Mouse (Mus musculus) naive thymus-derived CD4-positive, alpha-beta T cell, adult 2 months (primary cell): Measurements from ENCODE around the gene Hoxd13.

Experiments
- DNase-seq: peaks from one replicate; pipeline ENCODE4 v3.0.0-alpha.2; 2011; ENCODE audit warnings: low read depth

Hoxd13 gene

GRCm38 (mm10) chr2:74680561-74681398, 12.7 kb downstream of the Hoxd13 start:
- no peak for DNase-seq

- no peak for DNase-seq
Observed at GRCm38 (mm10) chr2:74681594-74682531, 13.8 kb downstream of the Hoxd13 start.

- no peak for DNase-seq
Observed at GRCm38 (mm10) chr2:74682796-74683195, 14.7 kb downstream of the Hoxd13 start.

DNA sequence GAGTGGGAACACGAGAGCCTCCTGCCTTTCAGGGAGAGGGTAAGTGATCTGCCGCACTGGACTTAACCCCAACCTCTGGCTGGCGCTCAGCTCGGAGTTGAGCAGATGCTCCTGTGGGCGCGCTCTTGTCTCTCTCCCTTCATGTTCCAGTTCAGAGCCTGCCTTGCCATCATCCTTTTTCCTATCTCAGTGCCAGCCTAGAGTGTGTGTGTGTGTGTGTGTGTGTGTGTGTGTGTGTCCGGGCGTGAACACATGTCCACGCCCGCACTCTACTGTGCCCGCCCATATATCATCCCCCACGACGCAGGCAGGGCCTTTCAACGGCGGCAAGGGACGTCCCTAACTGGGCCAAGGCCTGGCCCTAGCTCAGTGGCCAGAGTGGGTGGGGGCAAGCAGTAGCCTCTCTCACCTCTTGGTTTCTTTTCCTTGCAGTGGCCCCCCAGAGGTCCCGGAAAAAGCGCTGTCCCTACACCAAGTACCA, 15.4 kb downstream of the Hoxd13 start:
- DNase-seq = no peak

GRCm38 (mm10) chr2:74684106-74684505, 16.0 kb downstream of the Hoxd13 start:
- DNase-seq = no peak

DNA sequence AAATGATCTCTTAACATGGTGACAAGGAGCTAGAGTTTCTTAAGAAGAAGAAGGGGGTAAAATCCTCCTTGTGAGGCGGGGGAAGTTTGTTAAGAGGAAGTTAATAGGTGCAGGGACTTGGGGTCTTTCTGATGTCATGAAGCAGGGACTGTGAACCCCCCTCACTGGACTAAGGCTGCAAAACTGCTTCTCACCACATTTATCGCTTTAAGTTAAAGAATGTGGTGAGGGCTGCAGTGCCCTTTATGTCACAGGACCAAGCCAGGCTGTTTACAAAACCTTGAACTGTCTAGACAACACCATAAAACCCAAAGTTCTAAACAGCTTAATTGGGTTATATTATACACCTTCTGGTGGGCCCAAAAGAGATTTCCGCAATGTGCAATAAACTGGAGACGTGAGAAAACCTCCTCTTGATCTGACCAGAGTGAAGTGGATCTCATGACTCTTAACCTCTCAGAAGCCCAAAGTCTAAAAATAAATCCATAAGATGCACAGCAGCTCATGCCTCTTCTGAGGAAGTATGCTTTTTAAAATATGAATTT, 17.0 kb downstream of the Hoxd13 start:
- no peak for DNase-seq

- DNase-seq = peak; percentile 55
Observed at GRCm38 (mm10) chr2:74686301-74686987, 18.3 kb downstream of the Hoxd13 start.

DNA sequence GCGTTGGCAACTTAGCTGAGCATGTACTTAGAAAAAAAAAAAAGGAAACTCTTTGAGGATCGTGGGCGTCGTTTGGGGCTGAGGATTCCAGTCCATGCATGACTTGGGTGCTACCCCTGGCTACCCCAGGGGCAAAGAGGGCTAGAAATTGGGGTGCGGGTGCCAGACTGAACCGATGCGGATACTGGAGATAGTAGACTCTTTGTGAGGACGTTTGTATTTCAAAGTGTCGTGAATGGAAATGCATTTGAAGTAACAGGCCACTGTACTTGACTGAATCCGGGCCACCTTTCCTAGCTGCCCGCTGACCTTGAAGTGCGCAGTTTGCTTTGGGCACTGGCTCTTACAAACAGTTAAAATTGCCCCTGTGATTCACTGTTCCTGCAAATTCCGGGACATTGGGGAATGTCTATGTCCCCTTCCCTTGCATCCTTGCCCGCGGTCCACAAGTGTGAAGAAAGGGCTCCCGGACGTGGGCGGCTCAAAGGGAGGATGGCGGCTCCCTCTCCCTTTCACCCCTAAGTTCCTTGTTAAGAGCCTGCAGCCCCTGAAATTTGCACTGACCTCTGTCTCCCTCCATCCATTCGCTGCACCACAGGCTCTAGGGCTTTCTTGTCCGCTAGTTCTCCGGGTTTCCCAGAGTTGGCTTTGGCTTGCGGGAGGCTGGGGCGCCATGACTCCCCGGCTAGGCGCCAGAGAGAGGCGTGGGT, 19.0 kb downstream of the Hoxd13 start:
- no peak for DNase-seq

DNA sequence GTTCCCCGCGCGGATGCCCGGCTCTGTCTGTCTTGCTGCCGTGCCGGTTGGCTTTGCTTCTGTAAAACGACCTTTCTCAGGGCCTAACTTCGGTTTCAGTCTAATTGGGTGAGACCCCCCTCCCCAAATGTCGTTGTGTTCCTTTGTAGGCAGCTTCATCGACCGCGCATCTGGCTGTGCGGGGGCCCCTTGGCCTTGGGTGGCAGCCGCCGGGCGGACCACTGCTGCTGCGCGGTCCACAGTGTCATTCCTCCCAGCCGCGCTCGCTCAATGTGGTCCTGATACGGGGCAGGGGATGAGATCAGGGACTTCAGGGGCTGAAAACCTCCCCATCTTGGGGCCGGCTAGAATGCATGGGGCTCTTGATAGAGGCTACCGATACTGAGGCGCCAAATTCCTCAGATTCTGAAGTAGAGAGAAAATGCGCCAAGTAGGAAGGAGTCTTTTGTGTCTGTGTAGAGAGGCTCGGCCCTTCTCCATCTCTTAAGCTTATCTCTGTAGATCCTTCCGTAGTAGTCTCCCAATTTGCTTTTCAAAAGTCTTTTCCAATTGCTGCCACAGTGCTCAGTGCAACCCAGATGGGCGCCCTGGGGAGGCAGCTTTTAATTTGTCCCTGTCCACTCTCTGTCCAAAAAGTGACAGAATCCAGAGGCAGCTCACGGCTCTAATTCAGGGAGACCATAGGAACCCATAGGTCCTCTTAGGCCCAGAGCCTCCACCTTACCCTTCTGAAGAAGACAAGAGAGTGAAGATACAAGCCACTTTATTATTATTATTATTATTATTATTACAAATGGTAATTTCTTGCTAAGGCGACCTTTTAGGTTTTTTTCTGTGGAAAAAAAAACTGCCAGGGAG, 19.8 kb downstream of the Hoxd13 start:
- no peak for DNase-seq

- DNase-seq = no peak
Observed at GRCm38 (mm10) chr2:74688795-74689573, 20.9 kb downstream of the Hoxd13 start.

- DNase-seq = no peak
Observed at GRCm38 (mm10) chr2:74689574-74690337, 21.6 kb downstream of the Hoxd13 start.

- no peak for DNase-seq
Observed at GRCm38 (mm10) chr2:74690338-74690716, 22.2 kb downstream of the Hoxd13 start.

DNA sequence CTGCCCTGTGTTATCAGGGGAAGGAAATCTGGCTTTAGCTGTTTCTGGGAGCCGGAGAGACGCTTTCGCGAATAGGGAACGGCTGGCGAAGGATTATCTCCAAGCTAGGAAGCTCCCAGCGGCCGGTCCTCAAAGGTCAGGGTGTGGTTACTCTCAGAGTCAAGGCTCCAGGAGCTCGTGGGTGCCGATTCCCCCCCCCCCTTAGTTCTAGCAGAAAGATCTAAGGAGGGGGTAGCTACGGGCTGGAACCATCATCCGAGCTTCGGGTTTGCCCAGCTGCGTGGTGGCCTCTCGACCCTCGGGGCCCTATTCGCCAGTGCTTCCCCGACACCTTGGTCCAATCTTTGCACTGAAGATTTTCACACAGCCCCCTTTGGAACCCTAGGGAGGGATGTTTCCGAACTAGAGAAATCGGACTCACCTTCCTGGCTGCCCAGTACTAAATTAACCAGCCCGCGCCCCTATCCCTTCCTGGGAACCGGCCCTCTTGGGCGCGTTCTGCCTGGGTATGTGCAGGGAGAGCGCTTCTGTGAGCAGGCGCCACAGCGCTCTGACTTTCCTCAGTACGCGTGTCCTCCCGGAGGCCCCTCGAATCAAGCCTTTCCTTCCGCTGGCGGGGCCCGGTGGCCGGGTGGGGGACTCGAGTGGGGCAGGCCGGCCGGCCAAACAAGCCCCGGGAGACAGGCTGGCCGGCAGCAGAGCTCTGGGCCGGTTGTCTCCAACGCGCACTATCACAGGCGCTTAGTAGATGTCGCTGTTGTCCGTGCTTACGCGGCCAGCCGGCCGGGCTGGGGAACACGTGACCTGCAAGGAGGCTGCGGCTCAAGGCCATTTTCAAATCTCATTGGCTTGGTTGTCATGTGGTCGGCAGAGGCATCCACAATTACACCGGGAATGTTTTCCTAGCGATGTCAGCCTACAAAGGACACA, 23.2 kb downstream of the Hoxd13 start, which contains the start of gene Hoxd10:
Gene Hoxd10, plus strand, starts transcription at position 903 of the 930 bp plus-strand sequence.
- no peak for DNase-seq

GRCm38 (mm10) chr2:74691995-74692807, 24.1 kb downstream of the Hoxd13 start:
- DNase-seq = no peak

- no peak for DNase-seq
Observed at GRCm38 (mm10) chr2:74692808-74693431, 24.8 kb downstream of the Hoxd13 start.

DNA sequence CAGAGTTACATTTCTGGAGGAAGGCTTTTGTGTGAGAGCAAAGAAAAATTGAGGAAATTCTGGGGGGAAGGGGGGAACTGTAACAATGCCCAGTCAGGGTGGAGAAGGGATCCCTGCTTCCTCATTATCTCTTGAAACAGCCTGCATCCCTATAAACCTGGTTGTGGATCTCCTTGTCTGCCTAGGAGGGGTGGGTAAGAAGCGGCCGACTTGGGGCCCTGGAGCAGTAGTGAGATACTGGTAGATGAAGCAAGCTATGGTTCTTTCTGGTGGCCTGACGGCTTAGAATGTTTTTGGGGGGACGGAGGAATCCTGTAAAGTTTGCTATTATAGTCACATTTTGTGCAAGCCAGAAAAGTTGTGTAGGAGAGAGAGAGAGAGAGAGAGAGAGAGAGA, 25.3 kb downstream of the Hoxd13 start:
- no peak for DNase-seq
